Mouse (Mus musculus) stomach, embryonic 15.5 days (tissue): ENCODE data around the gene Calr3. TPM values are rescaled to one million over a fixed set of nuclear protein-coding genes. Genes with fewer than 3 reads are reported as not detected.

Source experiments
- ATAC-seq: fragments of 200-750 bp; cut with Nextera tagmentation; 2 replicates; pipeline ENCODE4 v1.8.0; 2017; ENCODE audit warnings: low read depth, moderate number of reproducible peaks, moderate TSS enrichment; ENCODE audit not compliant: insufficient read depth, low FRiP score
- H3K27ac ChIP-seq: fragments of 300-500 bp; sonication (generic); 2 replicates; pipeline ENCODE4 v1.5.1; 2015; ENCODE audit warnings: mild to moderate bottlenecking, inconsistent platforms
- H3K27me3 ChIP-seq: fragments of 300-500 bp; sonication (generic); replicated peaks from 2 replicates; pipeline ENCODE4 v1.6.1; 2015; ENCODE audit warnings: inconsistent platforms
- H3K36me3 ChIP-seq: fragments of 300-500 bp; sonication (generic); 2 replicates; pipeline ENCODE4 v1.6.1; 2015; ENCODE audit warnings: inconsistent platforms
- H3K4me1 ChIP-seq: fragments of 300-500 bp; sonication (generic); 2 replicates; pipeline ENCODE4 v1.6.1; 2015; ENCODE audit warnings: inconsistent platforms
- H3K4me2 ChIP-seq: fragments of 300-500 bp; sonication (generic); 2 replicates; pipeline ENCODE4 v1.6.1; 2015; ENCODE audit warnings: mild to moderate bottlenecking, inconsistent platforms
- H3K4me3 ChIP-seq: fragments of 300-500 bp; sonication (generic); replicated peaks from 2 replicates; pipeline ENCODE4 v1.5.1; 2015; ENCODE audit warnings: inconsistent platforms
- H3K9ac ChIP-seq: fragments of 300-500 bp; sonication (generic); 2 replicates; pipeline ENCODE4 v1.6.1; 2015; ENCODE audit warnings: inconsistent platforms
- H3K9me3 ChIP-seq: fragments of 300-500 bp; sonication (generic); 2 replicates; pipeline ENCODE4 v1.6.1; 2016; ENCODE audit warnings: inconsistent platforms
- WGBS: fragments of 180-500 bp; shearing (Covaris S2); methylation state at CpG from one replicate; pipeline ENCODE4 v1.1.7; 2015; 5-methylcytosine and 5-hydroxymethylcytosine counted together
- polyA plus RNA-seq: library from polyadenylated mRNA; unstranded; fragments of >200 nt; fragmentation: Nextera tagmentation; extraction: Ambion mirVana; gene quantifications from 2 replicates; pipeline ENCODE4 v1.2.1, GENCODE M21; 2015

The Calr3 gene
- polyA plus RNA-seq: 2.6 and 3.3 TPM in 2 replicates

DNA sequence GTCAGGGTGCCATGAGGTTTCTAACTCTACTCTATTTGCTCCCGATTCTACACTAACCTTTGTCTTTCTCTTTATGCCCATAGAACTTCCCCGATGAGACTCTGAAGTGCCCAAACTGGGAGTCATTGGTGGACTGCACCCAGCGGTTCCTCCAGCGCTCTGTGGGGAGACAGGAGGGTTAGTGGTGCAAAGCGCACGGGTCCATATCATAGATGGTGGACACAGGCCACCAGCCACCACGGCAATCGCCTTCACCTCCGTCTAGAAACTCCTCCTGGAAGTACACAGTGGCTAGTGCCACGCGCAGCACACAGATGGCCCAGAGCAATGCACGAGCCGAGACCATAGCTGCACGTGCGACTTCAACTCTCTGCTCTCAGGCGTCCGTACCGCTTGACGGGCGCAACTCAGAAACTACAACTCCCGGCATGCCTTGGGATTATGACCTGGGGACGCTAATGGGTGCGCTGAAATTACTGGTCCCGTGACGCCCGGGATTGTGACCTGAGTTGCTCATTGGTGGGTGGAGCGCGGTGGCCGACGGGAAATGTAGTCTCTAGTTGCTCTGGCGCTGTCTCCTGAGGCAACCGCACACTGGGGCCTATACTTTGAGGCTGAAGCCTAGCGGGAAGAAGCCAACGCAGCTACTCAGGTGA, at the start of gene Calr3, which contains the start of gene 1700030K09Rik:
TSS of gene Calr3 (minus strand) at position 533 of the 656 bp plus-strand sequence.
TSS of gene 1700030K09Rik (plus strand) at position 543 of the 656 bp plus-strand sequence.
- no peaks in the 10 kb centered on the region for H3K27me3 ChIP-seq
- H3K4me1 ChIP-seq: 0 out of 2 replicates have a peak, but pooled peaks cover 10% of the 10 kb centered on the region
- peak within 1 kb of the TSS; percentile 52 for H3K4me3 ChIP-seq
- no peaks in the 10 kb centered on the region for H3K9me3 ChIP-seq
- 4% methylated on average over 34 of the region's 34 CpGs for WGBS
- H3K4me2 ChIP-seq: peak within 1 kb of the TSS; percentile 90
- H3K36me3 ChIP-seq: no peaks in the 10 kb centered on the region; the same call in 1 of the 2 replicates
- peak within 1 kb of the TSS; percentile 33; the same call in 1 of the 2 replicates for H3K9ac ChIP-seq
- ATAC-seq: peak; percentile 99
- H3K27ac ChIP-seq: no peak within 1 kb of the TSS

DNA sequence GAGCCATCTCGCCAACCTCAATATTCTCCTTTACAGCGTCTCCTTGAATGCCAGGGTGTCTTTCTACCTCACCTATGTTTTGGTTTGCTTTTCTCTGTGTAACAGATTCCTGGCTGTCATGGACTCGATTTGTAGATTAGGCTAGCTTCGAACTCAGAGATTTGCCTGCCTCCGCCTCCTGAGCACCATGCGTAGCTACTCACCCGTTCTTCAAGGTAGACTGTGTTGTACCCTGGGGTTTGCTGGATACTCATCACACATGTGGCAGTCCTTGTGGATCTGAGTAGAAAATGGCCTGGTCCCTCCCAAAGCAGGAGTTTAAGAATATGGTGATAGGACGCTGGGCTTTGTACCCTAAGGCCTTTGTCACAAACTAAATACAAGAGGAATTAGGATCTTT, 49.7 kb upstream of the Calr3 start:
- ATAC-seq: no peak
- WGBS: 11% methylated on average over 8 of the region's 8 CpGs
- Histone ChIP-seq H3K4me1 (peaks cover 20% of the 10 kb centered on the region), H3K9me3 (no peaks in the 10 kb centered on the region), H3K27me3 (no peaks in the 10 kb centered on the region), H3K4me3 (peak overlapping the region; percentile 93), H3K36me3 (peaks cover 26% of the 10 kb centered on the region), H3K9ac (peak overlapping the region; percentile 31; the same call in 1 of the 2 replicates), H3K4me2 (peak overlapping the region; percentile 72), H3K27ac (peak overlapping the region; percentile 86)

DNA sequence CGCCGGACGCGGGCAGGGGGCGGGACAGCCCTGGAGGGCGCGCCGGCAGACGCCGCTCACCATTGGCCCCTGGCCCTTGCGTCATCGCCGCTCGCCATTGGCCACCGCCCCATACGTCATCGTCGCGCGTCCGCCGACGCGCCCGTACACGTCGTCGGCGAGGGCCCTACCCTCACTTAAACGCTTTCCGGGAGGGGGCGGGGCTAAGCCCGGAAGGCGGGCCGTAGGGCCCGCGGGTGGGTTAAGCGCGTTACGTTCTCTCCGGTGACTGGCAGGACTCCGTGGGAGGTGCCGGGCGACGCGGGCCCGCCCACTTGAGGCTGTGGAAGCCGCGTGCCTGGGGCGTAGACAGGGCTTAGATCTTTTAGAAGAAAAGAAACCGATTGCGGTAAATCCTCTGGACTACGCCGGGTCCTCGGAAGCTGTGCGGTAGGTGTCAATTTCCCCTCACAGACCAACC, 49.0 kb upstream of the Calr3 start:
- under 1% methylated on average over 56 of the region's 56 CpGs for WGBS
- Histone ChIP-seq H3K36me3 (peaks cover 26% of the 10 kb centered on the region), H3K4me2 (peak overlapping the region; percentile 87)

GRCm38 (mm10) chr8:72491680-72492621, 48.3 kb upstream of the Calr3 start, which contains the start of gene Slc35e1:
Slc35e1 (minus strand) TSS chr8:72492614.
- peak within 1 kb of the TSS; percentile 88 for H3K9ac ChIP-seq
- H3K4me3 ChIP-seq: peak within 1 kb of the TSS; percentile 93
- peaks cover 24% of the 10 kb centered on the region for H3K36me3 ChIP-seq
- under 1% methylated on average over 98 of the region's 98 CpGs for WGBS
- peaks cover 20% of the 10 kb centered on the region for H3K4me1 ChIP-seq
- ATAC-seq: peak; percentile 19; the same call in 1 of the 2 replicates
- no peaks in the 10 kb centered on the region for H3K9me3 ChIP-seq
- H3K27ac ChIP-seq: peak within 1 kb of the TSS; percentile 86
- no peaks in the 10 kb centered on the region for H3K27me3 ChIP-seq
- peak within 1 kb of the TSS; percentile 87 for H3K4me2 ChIP-seq

More for the DNA sequence above, 49.0 kb upstream of the Calr3 start:
- Histone ChIP-seq H3K4me3 (peak overlapping the region; percentile 93), H3K27me3 (no peaks in the 10 kb centered on the region), H3K9ac (peak overlapping the region; percentile 88), H3K27ac (peak overlapping the region; percentile 86), H3K9me3 (no peaks in the 10 kb centered on the region), H3K4me1 (peaks cover 20% of the 10 kb centered on the region)
- ATAC-seq: peak; percentile 98

DNA sequence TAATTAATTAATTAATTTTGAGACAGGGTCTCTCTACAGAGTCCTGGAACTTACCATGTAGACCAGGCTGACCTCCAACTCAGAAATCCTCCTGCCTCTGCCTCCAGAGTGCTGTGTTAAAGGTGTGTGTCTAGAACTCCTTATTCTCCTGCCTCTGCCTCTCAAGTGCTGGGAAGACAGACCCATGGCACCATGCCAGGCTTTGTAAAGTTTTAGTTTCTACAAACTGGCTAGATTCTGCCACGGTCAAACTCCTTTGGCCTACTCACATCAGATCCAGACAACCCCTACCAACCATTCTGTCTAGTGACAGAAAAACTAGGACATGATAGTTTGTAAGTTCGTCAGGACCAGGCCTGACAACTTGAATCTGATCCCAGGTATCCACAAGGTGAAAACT, 47.3 kb upstream of the Calr3 start:
- 76% methylated on average over 2 of the region's 2 CpGs for WGBS
- Histone ChIP-seq H3K4me1 (peaks cover 20% of the 10 kb centered on the region), H3K36me3 (peaks cover 15% of the 10 kb centered on the region), H3K4me2 (peak overlapping the region; percentile 87), H3K9me3 (no peaks in the 10 kb centered on the region), H3K9ac (peak overlapping the region; percentile 88; the same call in 1 of the 2 replicates), H3K27ac (no peak overlapping the region; the same call in 1 of the 2 replicates), H3K27me3 (no peaks in the 10 kb centered on the region), H3K4me3 (peak overlapping the region; percentile 93)
- no peak for ATAC-seq

DNA sequence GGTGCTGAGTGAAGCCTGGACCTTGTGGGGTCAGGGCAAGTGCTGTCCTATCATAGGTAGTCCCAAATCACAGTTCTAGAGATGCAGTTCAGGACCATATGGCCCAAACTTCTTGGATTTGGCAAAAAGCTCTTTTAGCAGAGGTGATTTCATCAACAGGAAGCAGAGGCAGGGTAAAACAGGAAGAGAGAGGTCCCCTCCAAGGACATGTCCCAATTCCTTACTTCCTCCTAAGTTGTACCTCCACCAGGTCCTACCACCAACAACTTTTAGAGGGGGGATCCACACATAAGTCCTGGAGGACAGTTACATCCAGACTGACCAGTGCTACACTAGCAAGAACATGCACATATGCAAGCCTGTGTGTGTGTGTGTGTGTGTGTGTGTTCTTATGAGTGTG, 43.3 kb upstream of the Calr3 start:
- H3K27ac ChIP-seq: no peak overlapping the region
- peaks cover 10% of the 10 kb centered on the region for H3K4me1 ChIP-seq
- ATAC-seq: no peak
- H3K9me3 ChIP-seq: no peaks in the 10 kb centered on the region
- H3K4me2 ChIP-seq: no peak overlapping the region
- H3K9ac ChIP-seq: no peak overlapping the region
- peaks cover 29% of the 10 kb centered on the region for H3K36me3 ChIP-seq
- H3K4me3 ChIP-seq: no peak overlapping the region
- no peaks in the 10 kb centered on the region for H3K27me3 ChIP-seq

GRCm38 (mm10) chr8:72485456-72486199, 42.0 kb upstream of the Calr3 start:
- H3K27ac ChIP-seq: no peak overlapping the region
- 78% methylated on average over 6 of the region's 6 CpGs for WGBS
- no peak overlapping the region for H3K4me3 ChIP-seq
- peaks cover 30% of the 10 kb centered on the region for H3K36me3 ChIP-seq
- no peaks in the 10 kb centered on the region for H3K4me1 ChIP-seq
- H3K9ac ChIP-seq: no peak overlapping the region
- no peak overlapping the region for H3K4me2 ChIP-seq
- H3K27me3 ChIP-seq: no peaks in the 10 kb centered on the region
- no peak for ATAC-seq
- no peaks in the 10 kb centered on the region for H3K9me3 ChIP-seq

DNA sequence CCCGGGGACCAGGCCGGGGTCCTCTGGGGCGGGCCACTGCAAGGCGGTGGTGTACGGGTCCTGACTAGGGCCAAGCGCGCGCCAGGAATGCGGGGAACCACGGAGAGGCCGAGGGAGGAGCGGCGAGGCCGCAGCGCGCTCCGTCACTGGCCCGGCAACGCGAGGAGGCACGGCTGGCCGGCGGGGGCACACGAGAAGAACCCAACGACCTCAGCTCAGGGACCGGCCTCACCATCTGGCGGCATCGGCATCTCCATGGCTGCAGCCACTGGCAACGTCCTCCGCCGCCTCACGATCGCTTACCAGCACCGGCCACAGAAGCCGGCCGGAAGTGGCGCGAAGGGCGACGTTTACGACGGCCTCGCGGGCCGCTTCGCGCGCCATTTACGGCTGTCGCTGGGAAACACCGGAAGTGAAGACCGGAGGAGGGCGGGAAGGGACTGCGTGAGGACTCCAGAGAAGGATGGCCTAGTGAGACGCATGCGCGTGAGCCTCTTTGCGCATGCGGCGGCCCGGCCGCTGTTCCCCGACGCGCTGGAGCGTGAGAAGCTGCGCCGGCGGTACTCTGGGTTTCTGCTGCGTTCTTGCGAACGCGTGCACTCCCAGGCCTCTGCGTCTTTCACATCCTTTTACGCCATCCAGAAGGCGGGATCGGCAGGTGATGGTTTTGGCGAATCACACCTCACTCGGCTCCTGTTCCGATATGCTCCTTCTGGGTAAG, 31.3 kb upstream of the Calr3 start, which contains the start of gene Cherp:
TSS of gene Cherp (minus strand) at position 401 of the 721 bp plus-strand sequence.
- Histone ChIP-seq H3K27me3 (no peaks in the 10 kb centered on the region), H3K9me3 (no peaks in the 10 kb centered on the region), H3K4me2 (peak within 1 kb of the TSS; percentile 77), H3K36me3 (peaks cover 36% of the 10 kb centered on the region), H3K4me3 (peak within 1 kb of the TSS; percentile 89), H3K9ac (peak within 1 kb of the TSS; percentile 80), H3K4me1 (peaks cover 15% of the 10 kb centered on the region), H3K27ac (peak within 1 kb of the TSS; percentile 88)
- WGBS: under 1% methylated on average over 80 of the region's 80 CpGs
- peak; percentile 95 for ATAC-seq

DNA sequence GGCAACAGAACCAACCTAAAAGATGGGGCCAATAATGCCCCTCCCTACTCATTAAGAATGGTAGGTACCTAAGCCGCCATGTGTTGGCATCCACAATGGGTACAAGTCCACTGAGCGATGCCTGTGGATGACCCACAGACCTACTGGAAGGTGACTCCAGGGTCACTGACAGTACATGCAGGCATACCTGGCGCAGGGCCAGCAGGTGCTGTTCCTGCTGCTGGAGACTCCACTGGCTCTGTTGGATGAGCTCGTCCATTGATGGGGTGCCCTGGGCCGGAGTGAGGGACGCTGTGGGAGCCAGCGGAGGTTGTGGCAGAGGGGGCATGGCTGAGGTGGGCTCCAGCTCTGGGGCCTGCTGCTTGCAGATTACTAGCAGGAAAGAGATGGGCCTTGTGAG, 27.0 kb upstream of the Calr3 start:
- Histone ChIP-seq H3K27ac (no peak overlapping the region), H3K4me2 (no peak overlapping the region), H3K9ac (no peak overlapping the region), H3K4me1 (peaks cover 11% of the 10 kb centered on the region), H3K27me3 (no peaks in the 10 kb centered on the region), H3K36me3 (peaks cover 68% of the 10 kb centered on the region), H3K4me3 (no peak overlapping the region), H3K9me3 (no peaks in the 10 kb centered on the region)
- ATAC-seq: no peak
- WGBS: 95% methylated on average over 7 of the region's 7 CpGs

DNA sequence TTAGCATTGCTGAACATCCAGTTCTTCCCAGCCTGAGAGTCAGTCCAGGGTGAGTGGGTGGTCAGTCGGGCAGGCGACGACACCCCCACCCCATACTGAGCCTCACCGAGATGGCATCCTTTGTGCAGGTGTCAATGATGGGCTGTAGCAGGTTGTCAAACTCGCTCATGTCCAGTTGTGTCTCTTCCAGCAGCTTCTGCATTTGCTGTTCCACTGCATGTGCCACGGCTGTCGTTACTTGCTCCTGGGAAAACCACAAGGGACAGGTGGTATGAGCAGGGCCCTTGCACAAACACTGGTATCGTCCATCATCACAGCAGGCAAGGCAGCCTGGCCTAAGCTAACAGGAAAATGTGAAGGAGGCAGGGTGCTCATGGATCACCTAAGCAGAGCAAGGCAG, 26.3 kb upstream of the Calr3 start:
- WGBS: 89% methylated on average over 8 of the region's 8 CpGs
- no peaks in the 10 kb centered on the region for H3K9me3 ChIP-seq
- H3K4me2 ChIP-seq: no peak overlapping the region
- no peak overlapping the region for H3K27ac ChIP-seq
- H3K9ac ChIP-seq: no peak overlapping the region
- H3K36me3 ChIP-seq: peaks cover 75% of the 10 kb centered on the region
- no peak for ATAC-seq
- H3K4me3 ChIP-seq: no peak overlapping the region
- H3K27me3 ChIP-seq: no peaks in the 10 kb centered on the region
- peaks cover 11% of the 10 kb centered on the region for H3K4me1 ChIP-seq
